Mouse (Mus musculus) ES-Bruce4 (cell line): ENCODE results near the gene Dpep1.

ENCODE experiments used
- CTCF ChIP-seq: IDR thresholded peaks from one replicate; pipeline ENCODE4 v1.8.1; 2011; ENCODE audit warnings: low read depth, low read length
- POLR2A ChIP-seq: IDR thresholded peaks from one replicate; pipeline ENCODE4 v1.8.1; 2011; ENCODE audit warnings: low read length; ENCODE audit not compliant: insufficient read depth

DNA sequence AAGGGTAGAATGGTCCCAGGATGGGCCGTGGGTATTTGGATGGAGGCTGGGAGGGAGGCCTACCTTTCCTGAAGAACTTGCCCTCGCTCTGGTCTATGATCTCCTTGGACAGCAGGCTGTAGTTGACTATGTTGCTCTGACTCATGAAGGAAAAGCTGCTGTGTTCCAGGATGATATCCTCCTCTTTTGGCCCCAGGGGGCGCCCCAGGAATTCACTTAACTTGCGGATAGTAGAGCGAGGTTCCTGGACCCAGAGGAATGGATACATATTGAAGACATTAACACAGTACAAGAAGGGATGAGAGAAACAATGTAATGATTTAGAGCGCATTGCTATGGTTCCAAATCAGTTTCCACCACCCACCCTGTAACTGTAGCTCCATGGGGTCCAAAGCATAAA is 40.8 kb upstream of the Dpep1 start:
- no peak for TF ChIP-seq POLR2A
- TF ChIP-seq CTCF: peak; percentile 39
